Mouse (Mus musculus): ENCODE measurements around the gene Tmem208. TPM values are rescaled to one million over a fixed set of nuclear protein-coding genes. Genes with fewer than 3 reads are reported as not detected.
A peak's percentile ranks its signal among the peaks of the same experiment; 100 is the strongest.

The Tmem208 gene
- polyA plus RNA-seq, 1 experiment: 116 TPM

DNA sequence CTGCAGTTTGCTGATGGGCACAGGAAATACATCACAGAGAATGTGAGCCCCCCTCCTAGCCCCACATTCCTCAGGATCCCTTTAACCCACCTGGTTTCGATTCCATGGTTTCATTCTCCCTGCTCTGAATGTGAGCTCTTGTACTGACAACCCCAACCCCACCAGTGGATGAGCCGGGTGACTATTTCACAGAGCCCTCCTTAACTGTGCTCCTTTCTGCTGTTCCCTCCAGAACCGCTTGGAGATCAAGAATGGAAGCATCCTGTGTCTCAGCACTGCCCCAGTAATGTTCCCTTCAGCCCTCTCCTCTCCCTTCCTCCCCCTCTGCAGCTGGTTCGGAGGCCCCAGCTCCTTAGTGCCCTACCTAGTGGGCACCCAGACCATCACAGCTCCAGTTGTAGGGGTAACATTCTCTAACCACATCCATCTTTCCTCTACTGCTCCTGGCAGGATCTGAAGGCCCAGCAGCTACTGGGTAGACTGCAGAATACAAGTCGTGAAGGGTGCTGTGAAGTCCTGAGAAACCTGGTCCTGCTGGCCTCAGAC lies 19.9 kb upstream of the Tmem208 start:
- no peaks in the 10 kb centered on the region for H3K27me3 ChIP-seq (replicated peaks; ENCODE audit: control insufficient read depth, insufficient read depth, low read length)
- 24% methylated on average over 5 of the region's 5 CpGs for WGBS
- TF ChIP-seq POLR2A (IDR thresholded peaks at IDR 0.05; ENCODE audit: low read depth, low read length) (no peak), CTCF (conservative IDR thresholded peaks at IDR 0.05; ENCODE audit: insufficient read depth, insufficient read length, low read depth, low read length) (no peak)
- H3K36me3 ChIP-seq (ENCODE audit: control insufficient read depth, insufficient read depth, low read length): no peaks in the 10 kb centered on the region; the same call in 1 of the 2 replicates
- DNase-seq: no peak
- peaks cover 9% of the 10 kb centered on the region; the same call in 1 of the 2 replicates for H3K4me1 ChIP-seq (ENCODE audit: control insufficient read depth, insufficient read depth, low read length)
- peak overlapping the region; percentile 66 for H3K4me3 ChIP-seq (ENCODE audit: insufficient read depth, low read depth, low read length)
- H3K27ac ChIP-seq (ENCODE audit: insufficient read depth, low read depth, low read length): no peak overlapping the region

DNA sequence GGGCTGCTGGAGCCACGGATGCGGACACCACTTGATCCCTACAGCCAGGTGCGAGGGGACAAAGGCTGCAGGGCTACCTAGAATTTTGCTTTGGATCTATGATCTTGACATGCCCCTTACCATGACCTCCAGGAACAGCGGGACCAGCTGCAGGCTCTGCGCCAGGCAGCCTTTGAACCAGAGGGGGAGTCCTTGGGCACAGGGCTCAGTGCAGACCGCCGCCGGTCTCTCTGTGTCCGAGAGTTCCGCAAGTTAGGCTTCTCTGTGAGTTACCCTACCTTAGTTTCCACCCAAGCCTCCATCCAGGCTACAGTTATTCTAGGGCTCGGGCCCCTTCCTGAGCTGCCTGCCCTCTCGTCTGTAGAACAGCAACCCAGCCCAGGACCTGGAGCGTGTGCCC lies 18.5 kb upstream of the Tmem208 start:
- WGBS: 82% methylated on average over 13 of the region's 13 CpGs
- no peak for DNase-seq
- TF ChIP-seq POLR2A (IDR thresholded peaks at IDR 0.05; ENCODE audit: low read depth, low read length): no peak
- no peak for TF ChIP-seq CTCF (conservative IDR thresholded peaks at IDR 0.05; ENCODE audit: insufficient read depth, insufficient read length, low read depth, low read length)
- Histone ChIP-seq H3K36me3 (ENCODE audit: control insufficient read depth, insufficient read depth, low read length) (no peaks in the 10 kb centered on the region), H3K4me3 (ENCODE audit: insufficient read depth, low read depth, low read length) (no peak overlapping the region), H3K27ac (ENCODE audit: insufficient read depth, low read depth, low read length) (no peak overlapping the region), H3K4me1 (ENCODE audit: control insufficient read depth, insufficient read depth, low read length) (peaks cover 9% of the 10 kb centered on the region; the same call in 1 of the 2 replicates), H3K27me3 (replicated peaks; ENCODE audit: control insufficient read depth, insufficient read depth, low read length) (no peaks in the 10 kb centered on the region)

GRCm38 (mm10) chr8:105308428-105308827 lies 17.7 kb upstream of the Tmem208 start:
- Histone ChIP-seq H3K36me3 (ENCODE audit: control insufficient read depth, insufficient read depth, low read length) (no peaks in the 10 kb centered on the region), H3K27me3 (replicated peaks; ENCODE audit: control insufficient read depth, insufficient read depth, low read length) (no peaks in the 10 kb centered on the region), H3K4me3 (ENCODE audit: insufficient read depth, low read depth, low read length) (no peak overlapping the region), H3K27ac (ENCODE audit: insufficient read depth, low read depth, low read length) (no peak overlapping the region), H3K4me1 (ENCODE audit: control insufficient read depth, insufficient read depth, low read length) (peaks cover 9% of the 10 kb centered on the region; the same call in 1 of the 2 replicates)
- no peak for DNase-seq
- TF ChIP-seq CTCF (conservative IDR thresholded peaks at IDR 0.05; ENCODE audit: insufficient read depth, insufficient read length, low read depth, low read length) (no peak), POLR2A (IDR thresholded peaks at IDR 0.05; ENCODE audit: low read depth, low read length) (no peak)
- 95% methylated on average over 10 of the region's 10 CpGs for WGBS

DNA sequence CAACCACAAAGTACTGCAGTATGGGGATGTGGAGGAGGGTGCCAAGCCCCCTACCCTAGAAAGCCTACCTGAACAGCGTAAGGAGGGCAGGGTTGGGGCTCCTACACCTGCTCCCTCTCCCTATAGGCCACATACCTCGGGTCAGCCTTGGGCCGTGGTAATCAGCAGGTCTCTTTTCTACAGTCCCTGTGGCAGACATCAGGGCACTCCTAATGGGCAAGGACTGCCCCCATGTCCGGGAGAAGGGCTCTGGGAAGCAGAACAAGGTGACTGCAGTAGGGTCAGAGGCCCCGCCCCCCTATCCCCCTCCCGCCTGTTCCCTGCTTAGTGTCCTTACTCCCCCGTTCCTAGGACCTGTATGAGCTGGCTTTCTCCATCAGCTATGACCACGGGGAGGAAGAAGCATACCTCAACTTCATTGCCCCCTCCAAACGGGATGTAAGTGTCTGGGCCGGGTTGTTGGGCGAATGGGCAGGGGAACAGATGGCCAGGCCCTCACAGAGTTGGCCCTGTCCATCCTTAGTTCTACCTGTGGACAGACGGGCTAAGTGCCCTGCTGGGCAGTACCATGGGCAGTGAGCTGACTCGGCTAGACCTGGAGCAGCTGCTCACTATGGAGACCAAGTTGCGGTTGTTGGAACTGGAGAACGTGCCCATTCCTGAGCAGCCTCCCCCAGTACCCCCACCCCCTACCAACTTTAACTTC lies 16.9 kb upstream of the Tmem208 start:
- no peak overlapping the region for H3K27ac ChIP-seq (ENCODE audit: insufficient read depth, low read depth, low read length)
- peaks cover 9% of the 10 kb centered on the region; the same call in 1 of the 2 replicates for H3K4me1 ChIP-seq (ENCODE audit: control insufficient read depth, insufficient read depth, low read length)
- no peaks in the 10 kb centered on the region for H3K27me3 ChIP-seq (replicated peaks; ENCODE audit: control insufficient read depth, insufficient read depth, low read length)
- no peak for TF ChIP-seq POLR2A (IDR thresholded peaks at IDR 0.05; ENCODE audit: low read depth, low read length)
- no peak for TF ChIP-seq CTCF (conservative IDR thresholded peaks at IDR 0.05; ENCODE audit: insufficient read depth, insufficient read length, low read depth, low read length)
- H3K4me3 ChIP-seq (ENCODE audit: insufficient read depth, low read depth, low read length): no peak overlapping the region
- WGBS: 75% methylated on average over 15 of the region's 15 CpGs
- H3K36me3 ChIP-seq (ENCODE audit: control insufficient read depth, insufficient read depth, low read length): no peaks in the 10 kb centered on the region
- DNase-seq: no peak

- peaks cover 9% of the 10 kb centered on the region; the same call in 1 of the 2 replicates for H3K4me1 ChIP-seq (ENCODE audit: control insufficient read depth, insufficient read depth, low read length)
- no peak overlapping the region for H3K4me3 ChIP-seq (ENCODE audit: insufficient read depth, low read depth, low read length)
- DNase-seq: no peak
- 74% methylated on average over 8 of the region's 8 CpGs for WGBS
- no peaks in the 10 kb centered on the region for H3K36me3 ChIP-seq (ENCODE audit: control insufficient read depth, insufficient read depth, low read length)
- TF ChIP-seq CTCF (conservative IDR thresholded peaks at IDR 0.05; ENCODE audit: insufficient read depth, insufficient read length, low read depth, low read length): no peak
- TF ChIP-seq POLR2A (IDR thresholded peaks at IDR 0.05; ENCODE audit: low read depth, low read length): no peak
- no peaks in the 10 kb centered on the region for H3K27me3 ChIP-seq (replicated peaks; ENCODE audit: control insufficient read depth, insufficient read depth, low read length)
- no peak overlapping the region for H3K27ac ChIP-seq (ENCODE audit: insufficient read depth, low read depth, low read length)
These were observed 16.0 kb upstream of the Tmem208 start for GRCm38 (mm10) chr8:105310118-105310517.

GRCm38 (mm10) chr8:105311718-105312117 lies 14.4 kb upstream of the Tmem208 start:
- H3K27me3 ChIP-seq (replicated peaks; ENCODE audit: control insufficient read depth, insufficient read depth, low read length): no peaks in the 10 kb centered on the region
- TF ChIP-seq CTCF (conservative IDR thresholded peaks at IDR 0.05; ENCODE audit: insufficient read depth, insufficient read length, low read depth, low read length) (no peak), POLR2A (IDR thresholded peaks at IDR 0.05; ENCODE audit: low read depth, low read length) (no peak)
- DNase-seq: no peak
- no peak overlapping the region for H3K4me3 ChIP-seq (ENCODE audit: insufficient read depth, low read depth, low read length)
- no peaks in the 10 kb centered on the region for H3K36me3 ChIP-seq (ENCODE audit: control insufficient read depth, insufficient read depth, low read length)
- H3K4me1 ChIP-seq (ENCODE audit: control insufficient read depth, insufficient read depth, low read length): 0 out of 2 replicates have a peak, but pooled peaks cover 2% of the 10 kb centered on the region
- H3K27ac ChIP-seq (ENCODE audit: insufficient read depth, low read depth, low read length): no peak overlapping the region
- WGBS: 85% methylated on average over 1 of the region's 1 CpGs

- H3K27ac ChIP-seq (ENCODE audit: insufficient read depth, low read depth, low read length): no peak overlapping the region
- no peak for TF ChIP-seq CTCF (conservative IDR thresholded peaks at IDR 0.05; ENCODE audit: insufficient read depth, insufficient read length, low read depth, low read length)
- TF ChIP-seq POLR2A (IDR thresholded peaks at IDR 0.05; ENCODE audit: low read depth, low read length): no peak
- 91% methylated on average over 8 of the region's 8 CpGs for WGBS
- H3K4me1 ChIP-seq (ENCODE audit: control insufficient read depth, insufficient read depth, low read length): no peaks in the 10 kb centered on the region
- no peaks in the 10 kb centered on the region for H3K27me3 ChIP-seq (replicated peaks; ENCODE audit: control insufficient read depth, insufficient read depth, low read length)
- no peak for DNase-seq
- H3K4me3 ChIP-seq (ENCODE audit: insufficient read depth, low read depth, low read length): no peak overlapping the region
- no peaks in the 10 kb centered on the region for H3K36me3 ChIP-seq (ENCODE audit: control insufficient read depth, insufficient read depth, low read length)
These were observed 13.2 kb upstream of the Tmem208 start for GRCm38 (mm10) chr8:105312891-105313481.
